Mouse (Mus musculus) spleen, adult 10 weeks (tissue): ENCODE data around the gene Arhgap35. TPM values are rescaled to one million over a fixed set of nuclear protein-coding genes. Genes with fewer than 3 reads are reported as not detected.

Experiments
- polyA plus RNA-seq: library from polyadenylated mRNA; stranded (reverse); fragments of 350-450 nt; fragmentation: Illumina TruSeq; extraction: RNeasy Lipid Tissue Mini Kit (QIAGEN cat#74804); gene quantifications from one replicate; pipeline ENCODE4 v1.2.3, GENCODE M21; 2015; ENCODE audit warnings: low replicate concordance; ENCODE audit not compliant: insufficient read depth

The Arhgap35 gene
- 12.9 TPM for polyA plus RNA-seq

GRCm38 (mm10) chr7:16614888-16615715 lies at the start of gene Arhgap35:
TSS of gene Arhgap35 (minus strand) at chr7:16614993.

GRCm38 (mm10) chr7:16477628-16478027 lies 137.2 kb downstream of the Arhgap35 start, which contains the start of gene Npas1:
TSS of gene Npas1 (minus strand) at chr7:16477728.

GRCm38 (mm10) chr7:16452587-16453073 lies 162.2 kb downstream of the Arhgap35 start, which contains the start of gene Tmem160:
TSS of gene Tmem160 (plus strand) at chr7:16452779.

Other genes starting within 250 kb of the Arhgap35 start
- 74.8 TPM for gene Sae1, start 227.2 kb downstream of the Arhgap35 start, polyA plus RNA-seq
- 24.8 TPM for gene Zc3h4, start 214.1 kb downstream of the Arhgap35 start, polyA plus RNA-seq
- 3.3 TPM for gene Tmem160, start 162.2 kb downstream of the Arhgap35 start, polyA plus RNA-seq
- gene Npas1, start 137.3 kb downstream of the Arhgap35 start, polyA plus RNA-seq, result not detected
- not detected for gene Ceacam15, start 60.7 kb upstream of the Arhgap35 start, polyA plus RNA-seq
- not detected for gene Ceacam9, start 106.9 kb upstream of the Arhgap35 start, polyA plus RNA-seq
- gene Ap2s1, start 123.4 kb upstream of the Arhgap35 start, polyA plus RNA-seq, result 119 TPM
- 164 TPM for gene Slc1a5, start 166.3 kb upstream of the Arhgap35 start, polyA plus RNA-seq
- gene Strn4, start 200.9 kb upstream of the Arhgap35 start, polyA plus RNA-seq, result 59.6 TPM
- 19.8 TPM for gene Fkrp, start 201.7 kb upstream of the Arhgap35 start, polyA plus RNA-seq
- gene Prkd2, start 227.9 kb upstream of the Arhgap35 start, polyA plus RNA-seq, result 58.1 TPM